Mouse (Mus musculus) layer of hippocampus, adult 9-11 months (tissue): Measurements from ENCODE around the gene Fktn.
"Not testable (repeated sequence)": the region's sequence is repeated elsewhere in the genome, so short reads cannot be mapped to it uniquely, and the experiment has no call there.

Source experiments
- DNase-seq: peaks from one replicate; pipeline ENCODE4 v3.0.0; 2022

Fktn gene

GRCm38 (mm10) chr4:53772004-53772403, 58.2 kb downstream of the Fktn start:
- no peak for DNase-seq

GRCm38 (mm10) chr4:53773911-53774310, 60.1 kb downstream of the Fktn start:
- no peak for DNase-seq

GRCm38 (mm10) chr4:53781396-53781795, 67.6 kb downstream of the Fktn start:
- no peak for DNase-seq

DNA sequence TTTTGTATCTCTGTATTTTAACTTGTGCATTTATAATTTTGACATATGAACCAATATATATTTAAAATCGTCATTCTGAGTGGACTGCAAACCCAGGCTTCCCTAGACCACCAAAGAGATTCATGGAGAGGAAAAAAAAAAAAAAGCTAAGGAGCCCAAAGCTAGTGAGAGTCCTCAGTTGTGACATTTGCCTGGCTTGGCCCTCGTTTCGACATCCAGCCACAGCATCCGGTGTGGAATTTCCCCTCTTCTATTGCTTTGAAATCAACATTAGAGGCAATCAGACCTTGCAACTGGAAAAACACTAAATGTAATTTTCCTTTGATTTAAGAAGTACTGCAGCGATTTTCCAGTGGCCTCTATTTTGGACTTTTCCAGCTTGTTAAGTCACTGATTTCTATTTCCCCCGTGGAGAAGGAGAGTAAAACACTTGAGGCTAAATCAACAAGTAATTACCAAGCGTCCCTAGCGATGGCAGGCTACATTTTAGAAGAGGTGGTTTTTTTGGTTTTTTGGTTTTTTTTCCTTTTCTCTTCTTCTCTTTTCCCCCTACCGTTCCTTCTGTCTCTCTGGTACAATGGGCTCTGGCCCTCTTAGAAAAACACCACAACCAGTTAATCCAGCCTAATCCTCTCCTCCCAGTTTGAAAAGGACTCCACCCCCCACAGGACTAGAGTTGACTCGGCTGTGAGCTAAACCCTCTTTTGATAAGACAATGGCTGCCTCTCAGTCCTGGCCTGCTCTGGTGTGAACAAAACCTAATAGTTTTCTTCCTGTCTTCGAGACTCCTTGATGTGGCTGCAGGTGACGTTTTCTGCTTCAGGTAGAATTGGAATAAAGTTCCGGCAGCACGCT, 68.6 kb downstream of the Fktn start:
- DNase-seq = no peak

GRCm38 (mm10) chr4:53785746-53786398, 72.1 kb downstream of the Fktn start:
- no peak for DNase-seq

DNA sequence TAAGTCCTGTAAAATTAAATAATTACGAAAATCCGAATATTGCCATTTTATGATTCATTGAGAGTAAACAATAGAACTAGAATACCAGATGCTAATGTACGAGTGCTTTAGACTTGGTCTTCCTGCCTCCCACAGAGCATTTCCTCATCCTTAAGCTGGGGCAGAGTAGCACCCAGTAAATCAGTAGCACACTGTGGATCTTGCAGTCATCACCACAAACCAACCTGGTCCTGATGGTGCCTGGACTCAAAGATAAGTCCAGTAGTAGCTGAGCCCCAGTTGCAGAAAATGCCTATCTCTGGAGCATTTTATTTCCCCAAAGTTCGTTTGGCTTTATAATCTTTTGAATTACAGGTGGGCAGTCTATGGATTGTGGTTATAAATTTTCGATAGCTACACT, 73.1 kb downstream of the Fktn start:
- no peak for DNase-seq

DNA sequence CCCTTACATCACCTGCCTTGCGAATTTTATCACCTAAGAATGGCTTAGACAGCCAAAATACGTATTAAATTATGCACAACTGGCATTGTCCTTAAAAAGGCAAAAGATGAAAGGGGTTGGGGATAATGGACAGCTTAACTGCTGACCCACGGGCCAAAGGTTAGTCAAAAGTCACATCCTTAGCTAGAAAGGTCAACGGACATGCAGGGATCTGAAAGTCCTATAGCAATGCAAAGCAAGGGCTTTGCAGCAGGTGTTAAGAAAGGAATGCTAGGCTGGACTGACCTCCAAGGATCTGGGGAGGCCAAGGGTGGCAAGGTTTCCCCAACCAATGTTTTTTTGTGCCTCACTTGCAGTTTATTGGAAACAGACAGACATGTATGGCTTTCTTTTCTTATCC, 75.5 kb downstream of the Fktn start:
- no peak for DNase-seq

DNA sequence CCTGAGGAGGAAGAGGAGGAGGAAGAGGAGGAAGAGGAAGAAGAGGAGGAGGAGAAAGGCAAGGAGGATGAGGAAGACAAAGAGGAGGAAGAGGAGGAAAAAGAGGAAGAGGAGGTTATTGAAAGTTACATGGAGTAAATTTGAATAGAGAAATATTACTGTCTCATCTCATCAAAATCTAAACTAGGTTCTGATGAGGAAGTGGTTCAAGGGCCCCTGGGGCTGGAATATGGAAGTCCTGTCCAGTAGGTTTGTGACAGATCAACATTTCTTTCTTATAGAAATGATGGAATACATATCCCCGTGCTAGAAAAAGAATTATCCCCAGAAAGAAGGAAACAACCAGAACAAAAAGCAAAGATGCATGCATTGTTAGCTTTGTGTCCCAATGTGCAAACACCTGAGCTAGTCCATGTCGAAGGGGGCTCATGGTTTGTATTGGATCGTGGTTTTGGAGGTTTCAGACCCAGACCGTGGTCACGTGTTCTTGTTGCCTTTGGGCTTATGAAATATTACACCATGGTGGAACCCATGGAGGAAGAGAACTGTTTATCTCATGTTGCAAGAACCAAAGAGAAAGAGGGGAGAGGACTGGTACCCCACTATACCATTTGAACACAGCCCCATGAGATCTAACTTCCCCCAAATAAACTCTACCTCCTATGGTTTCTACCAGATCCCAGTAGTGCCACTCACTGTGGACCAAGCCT, 80.6 kb downstream of the Fktn start:
- no peak for DNase-seq

GRCm38 (mm10) chr4:53795086-53795485, 81.3 kb downstream of the Fktn start:
- DNase-seq = no peak

DNA sequence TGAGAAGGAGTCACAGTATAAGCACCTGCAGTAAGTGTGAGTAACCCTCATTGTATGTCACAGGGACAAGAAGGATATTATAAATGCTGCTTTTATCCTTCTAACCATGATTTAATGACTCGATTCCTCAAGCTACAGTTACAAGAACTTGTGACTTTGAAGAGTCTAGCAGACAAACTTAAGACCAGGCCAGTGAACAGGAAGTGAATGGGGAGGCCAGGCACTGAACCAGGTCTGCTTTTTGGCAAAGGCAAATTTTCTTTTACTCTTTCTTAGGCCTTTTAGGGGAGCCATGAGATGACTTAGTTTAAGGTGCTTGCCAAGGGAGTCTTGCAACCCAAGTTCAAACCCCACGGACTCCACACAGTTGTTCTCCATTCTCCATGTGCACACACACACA, 81.9 kb downstream of the Fktn start:
- no peak for DNase-seq

DNA sequence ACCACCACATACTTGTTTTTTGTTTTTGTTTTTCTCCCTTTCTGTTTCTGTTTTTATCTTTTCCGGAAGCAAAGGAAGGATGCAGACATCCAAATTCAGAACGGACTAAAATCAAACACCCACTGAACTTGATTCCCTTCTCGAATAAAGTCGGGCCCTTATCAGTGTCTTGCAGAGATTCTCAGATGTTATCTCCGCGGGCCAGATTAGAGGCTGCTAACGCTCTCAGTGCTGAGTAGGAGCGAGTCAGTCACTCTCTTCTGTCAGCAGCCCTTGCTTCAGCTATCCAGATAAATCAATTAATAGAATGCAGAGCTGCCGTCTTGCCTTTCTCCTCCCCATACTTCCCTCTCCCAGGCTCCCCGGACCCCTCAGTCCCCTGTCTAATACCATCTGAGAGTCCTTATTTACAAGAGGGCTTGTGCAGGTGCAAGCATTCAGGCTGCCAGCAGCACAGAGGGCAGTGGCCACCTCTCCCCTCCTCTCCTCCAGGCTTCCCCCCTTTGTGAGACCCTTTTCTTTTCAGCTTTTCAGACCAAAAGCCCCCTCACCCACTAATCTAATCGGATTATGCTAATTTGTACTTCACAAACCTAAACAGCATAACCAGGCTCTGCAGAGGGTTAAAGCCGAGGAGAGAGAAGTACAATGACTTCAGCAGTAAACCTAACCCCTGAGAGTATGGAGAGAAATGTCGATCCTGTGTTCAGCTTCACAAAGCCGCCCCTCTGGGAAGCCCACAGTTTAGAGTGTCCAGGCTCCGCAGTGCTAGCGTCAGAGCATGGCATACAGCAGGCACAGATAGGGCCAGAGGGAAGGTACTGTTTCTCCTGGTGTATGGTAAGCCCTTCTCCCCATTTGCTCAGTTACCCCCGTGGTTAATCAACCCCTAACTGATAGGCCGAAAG, 83.3 kb downstream of the Fktn start:
- DNase-seq = no peak

DNA sequence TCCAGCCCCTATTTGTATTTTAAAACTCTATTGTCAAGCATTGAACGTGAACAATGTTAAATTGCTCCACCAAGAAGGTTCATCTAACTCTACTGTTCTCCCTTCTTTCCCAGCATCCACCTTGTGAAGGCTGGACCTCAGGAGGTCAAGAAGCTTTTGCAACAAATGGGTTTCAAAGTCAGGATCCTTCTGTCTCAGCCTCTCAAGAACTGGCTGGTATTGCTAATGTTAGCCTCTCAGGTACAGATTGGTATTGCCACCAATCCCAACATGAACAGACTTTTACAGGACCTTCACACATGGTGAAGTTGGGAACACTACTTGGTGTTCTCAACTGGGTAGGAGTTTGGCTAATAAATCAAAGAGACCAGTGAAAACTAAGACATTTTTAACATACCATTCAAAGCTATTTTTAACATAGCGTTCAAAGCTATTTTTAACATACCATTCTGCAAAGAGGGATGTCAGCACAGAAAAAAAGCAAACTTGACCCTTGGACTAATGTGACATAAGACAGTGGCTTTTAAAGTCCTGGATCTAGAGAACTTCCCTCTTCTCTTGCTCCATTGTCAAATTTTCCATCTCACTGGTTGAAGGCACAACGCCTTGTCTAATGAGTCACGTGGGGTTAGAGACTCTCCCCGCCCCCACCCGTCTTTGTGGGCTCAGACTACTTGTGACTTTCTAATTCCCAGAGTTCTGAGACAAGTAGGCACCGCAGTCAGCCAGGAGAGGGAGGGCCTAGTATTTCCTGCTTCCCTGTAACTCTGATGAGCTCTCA, 85.3 kb downstream of the Fktn start:
- DNase-seq = no peak

DNA sequence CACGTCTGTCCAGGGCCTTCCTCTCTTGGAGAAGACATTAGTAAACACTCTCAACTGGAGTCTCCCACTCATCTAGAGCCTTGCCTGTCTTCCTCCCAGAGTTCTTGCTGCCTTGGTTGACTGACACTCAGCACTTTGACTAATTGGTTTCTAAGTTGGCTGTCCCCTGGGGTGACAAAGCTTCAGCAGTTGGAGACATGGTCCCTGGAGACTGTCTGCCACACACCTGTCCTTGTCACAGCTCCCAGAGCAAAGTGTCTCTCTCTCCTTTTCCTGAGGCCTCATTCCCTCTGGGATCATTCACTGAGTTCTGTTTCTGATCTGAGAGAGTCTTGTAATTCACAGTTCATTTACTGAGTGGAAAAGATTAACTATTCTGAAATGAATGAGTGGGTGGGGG, 86.0 kb downstream of the Fktn start:
- DNase-seq = no peak

DNA sequence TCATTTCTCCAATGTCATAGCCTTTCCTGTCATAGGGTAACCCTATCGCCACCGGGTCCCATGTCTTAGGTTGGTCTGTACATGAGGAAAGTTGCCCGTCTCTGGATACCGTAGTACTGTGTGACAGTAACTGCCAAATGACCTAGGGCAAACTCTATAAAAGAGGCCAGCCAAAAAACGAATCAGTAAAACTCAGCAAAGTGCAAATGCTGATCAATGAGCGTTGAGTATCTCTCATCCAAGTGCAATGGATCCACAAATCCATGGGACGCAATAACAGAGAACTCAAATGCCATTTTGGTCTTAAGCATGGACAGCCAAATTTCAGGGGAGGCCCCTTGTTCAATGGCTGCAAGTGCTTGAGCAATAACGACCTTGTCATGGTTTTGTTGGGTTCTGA, 89.9 kb downstream of the Fktn start:
- not testable (repeated sequence) for DNase-seq

DNA sequence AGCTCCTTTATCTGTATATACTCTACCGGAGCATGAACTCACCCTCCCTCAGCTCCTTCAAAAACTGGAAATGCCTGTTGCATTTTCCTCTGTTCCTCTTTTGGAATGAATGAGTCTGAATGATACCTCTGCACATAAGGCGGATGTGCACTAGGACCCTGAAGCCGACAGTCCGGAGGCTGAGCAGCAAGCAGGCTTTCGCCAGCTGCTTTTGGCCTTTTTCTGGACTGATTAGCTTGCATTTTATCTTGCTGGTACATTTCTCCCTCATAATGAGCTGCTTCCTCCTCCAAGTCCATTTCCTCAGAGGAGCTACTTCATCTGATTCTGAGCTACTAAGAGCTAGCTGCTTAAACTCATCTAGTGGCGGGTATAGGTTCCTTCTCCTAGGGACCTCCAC, 92.6 kb downstream of the Fktn start:
- DNase-seq = not testable (repeated sequence)

DNA sequence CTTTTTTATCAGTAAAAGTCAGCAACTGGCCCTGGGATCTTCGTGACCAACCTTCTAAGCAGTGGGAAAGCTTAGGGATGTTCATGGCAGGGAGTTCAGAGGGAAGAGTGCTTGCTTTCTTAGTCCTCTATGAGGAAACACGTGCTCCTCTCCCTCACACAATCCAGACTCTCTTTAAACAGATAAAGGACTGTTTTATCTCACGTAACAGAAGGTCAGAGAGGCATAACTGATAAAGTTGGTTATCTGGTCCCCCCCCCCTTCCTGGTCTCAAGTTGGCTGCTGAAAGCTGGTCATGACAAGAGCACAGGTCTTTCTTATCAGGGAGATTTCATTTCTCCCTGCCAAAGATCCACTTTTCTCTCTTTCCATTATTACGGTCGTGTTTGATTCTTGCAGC, 104.5 kb downstream of the Fktn start:
- no peak for DNase-seq

- peak; percentile 30 for DNase-seq
Observed at GRCm38 (mm10) chr4:53823697-53824096, 109.9 kb downstream of the Fktn start.

DNA sequence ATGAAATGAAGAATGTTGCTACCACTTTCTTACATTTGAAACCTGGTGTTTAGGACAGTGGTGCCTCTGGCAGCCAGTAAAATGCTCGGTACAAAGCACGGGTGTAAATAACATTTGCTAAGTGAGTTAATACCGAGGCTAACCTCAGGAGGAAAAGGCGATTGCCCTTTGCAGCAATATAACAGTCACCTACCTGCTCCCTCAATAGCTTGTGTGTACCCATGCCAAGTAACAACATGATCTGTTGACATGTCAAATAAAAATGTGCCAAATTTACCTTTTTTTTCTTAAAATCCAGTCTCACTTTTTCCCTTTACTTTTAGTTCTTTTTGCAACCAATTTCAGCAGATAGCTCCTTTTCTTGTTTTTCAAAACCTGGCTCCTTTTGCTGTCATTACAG, 111.0 kb downstream of the Fktn start:
- DNase-seq = no peak

DNA sequence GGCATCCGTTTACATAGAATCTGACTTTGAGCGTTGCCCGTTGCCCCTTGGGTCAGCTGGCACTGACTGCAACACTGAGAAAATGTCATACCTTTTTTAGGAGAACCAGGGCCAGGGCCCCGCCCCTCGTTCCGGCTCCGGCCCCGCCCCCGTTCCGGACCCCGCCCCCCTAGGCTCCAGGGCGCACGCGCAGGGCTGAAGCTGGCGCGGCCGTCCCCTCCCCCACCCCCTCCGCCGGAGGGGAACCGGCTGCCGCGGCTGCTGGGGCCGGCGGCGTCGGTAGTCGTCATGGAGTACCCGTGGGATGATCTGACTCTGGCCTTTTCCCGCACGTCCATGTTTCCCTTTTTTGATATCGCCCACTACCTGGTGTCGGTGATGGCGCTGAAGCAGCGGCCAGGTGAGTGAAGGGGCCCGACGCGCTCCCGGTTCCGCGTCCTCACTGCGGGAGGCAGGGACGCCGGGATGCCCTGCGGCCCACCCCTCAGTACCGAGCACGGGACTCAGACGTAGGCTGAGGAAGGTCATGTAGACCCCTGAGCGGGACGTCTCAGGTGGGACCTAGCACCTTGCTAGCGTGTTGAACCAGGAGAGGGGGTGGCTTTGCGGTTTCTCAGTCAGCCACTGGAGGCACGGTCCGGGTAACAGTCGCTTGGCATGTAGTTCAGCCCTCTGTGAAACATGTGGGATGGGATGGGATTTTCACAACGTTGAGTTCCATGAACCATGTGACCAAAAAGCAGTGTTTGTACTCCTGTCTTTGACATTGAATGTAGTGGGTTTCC, 112.2 kb downstream of the Fktn start, which contains the start of gene Tmem38b:
TSS of gene Tmem38b (plus strand) at position 225 of the 785 bp plus-strand sequence.
- peak; percentile 45 for DNase-seq

DNA sequence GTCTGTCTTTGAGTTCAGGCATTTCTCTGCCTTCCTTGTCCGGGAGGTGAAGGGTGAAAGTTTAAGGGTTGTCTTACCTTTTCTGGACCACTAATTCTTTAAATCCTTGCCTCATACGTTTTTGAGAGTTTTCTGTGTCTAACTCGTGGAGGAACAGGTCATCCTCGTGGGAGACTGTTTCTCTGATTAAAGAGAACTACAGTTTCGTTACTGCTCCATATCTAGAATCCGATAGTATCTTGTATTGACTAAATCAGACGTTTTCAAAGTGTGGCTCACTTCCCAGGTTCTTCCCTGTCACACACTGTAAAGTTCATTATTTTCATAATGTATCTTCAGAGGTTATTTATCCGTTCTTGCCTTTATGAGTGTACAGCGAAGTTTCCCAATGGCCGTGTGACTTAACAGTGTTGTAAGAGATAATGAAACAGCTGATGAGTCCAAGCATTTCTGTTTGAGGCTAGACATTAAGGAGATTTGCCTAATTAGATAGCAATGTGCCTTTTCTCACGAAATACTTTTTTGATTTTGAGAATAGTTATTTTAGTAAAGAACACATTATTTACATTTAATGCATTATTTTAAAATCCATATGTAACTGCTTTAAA, 112.9 kb downstream of the Fktn start:
- DNase-seq = no peak
